Mouse (Mus musculus) MEL (cell line): ENCODE results near the gene Stpg1. TPM values are rescaled to one million over a fixed set of nuclear protein-coding genes. Genes with fewer than 3 reads are reported as not detected.

Source experiments
- DNase-seq: peaks from one replicate; pipeline ENCODE4 v3.0.0; 2011; ENCODE audit warnings: low read depth, low spot score
- H3K27ac ChIP-seq: 2 replicates; pipeline ENCODE4 v1.5.1; 2012; ENCODE audit warnings: low read depth, mild to moderate bottlenecking, control low read depth, low read length, moderate library complexity; ENCODE audit not compliant: control insufficient read depth
- H3K27me3 ChIP-seq, 2 experiments: fragments of 150-350 bp in 1 of 2; sonication (generic) in 1 of 2; 2 replicates each; pipeline ENCODE4 v1.6.1; 2012; ENCODE audit warnings: low read length in 2 of 2, mild to moderate bottlenecking in 2 of 2, improper control_type of control experiment in 1 of 2, moderate library complexity in 1 of 2; ENCODE audit not compliant: insufficient read depth in 2 of 2, control insufficient read depth in 1 of 2
- H3K36me3 ChIP-seq, 2 experiments: 2 replicates each; pipeline ENCODE4 v1.6.1; 2012 to 2014; ENCODE audit warnings: low read length in 2 of 2, improper control_type of control experiment in 1 of 2, inconsistent platforms in 1 of 2, mild to moderate bottlenecking in 1 of 2; ENCODE audit not compliant: insufficient read depth in 2 of 2, control insufficient read depth in 1 of 2
- H3K4me1 ChIP-seq, 2 experiments: fragments of 150-350 bp in 1 of 2; sonication (generic) in 1 of 2; 2 replicates each; pipeline ENCODE4 v1.6.1; 2012; ENCODE audit warnings: low read length in 2 of 2, improper control_type of control experiment in 1 of 2, mild to moderate bottlenecking in 1 of 2; ENCODE audit not compliant: insufficient read depth in 2 of 2, control insufficient read depth in 1 of 2
- H3K4me3 ChIP-seq, 2 experiments: fragments of 150-350 bp in 1 of 2; sonication (generic) in 1 of 2; 2 replicates each; pipeline ENCODE4 v1.5.1; 2012; ENCODE audit warnings: low read depth in 2 of 2, low read length in 2 of 2, mild to moderate bottlenecking in 2 of 2, moderate library complexity in 2 of 2, control low read depth in 1 of 2, improper control_type of control experiment in 1 of 2; ENCODE audit not compliant: control insufficient read depth in 1 of 2, insufficient read depth in 1 of 2
- H3K79me2 ChIP-seq: 2 replicates; pipeline ENCODE4 v1.6.1; 2012; ENCODE audit warnings: mild to moderate bottlenecking, low read length, moderate library complexity; ENCODE audit not compliant: control insufficient read depth, poor library complexity, insufficient read depth
- H3K9ac ChIP-seq: 2 replicates; pipeline ENCODE4 v1.6.1; 2012; ENCODE audit warnings: low read depth, mild to moderate bottlenecking, control low read depth, low read length, moderate library complexity; ENCODE audit not compliant: control insufficient read depth, poor library complexity, severe bottlenecking
- H3K9me3 ChIP-seq: fragments of 150-350 bp; sonication (generic); replicated peaks from 2 replicates; pipeline ENCODE4 v1.6.1; 2012; ENCODE audit warnings: mild to moderate bottlenecking, low read length, improper control_type of control experiment, moderate library complexity; ENCODE audit not compliant: insufficient read depth
- CHD1 ChIP-seq: IDR thresholded peaks from 2 replicates; pipeline ENCODE4 v1.6.1; 2012; ENCODE audit warnings: low read depth, mild to moderate bottlenecking, inconsistent platforms, low read length, improper control_type of control experiment
- CHD2 ChIP-seq: IDR thresholded peaks from 2 replicates; pipeline ENCODE4 v1.6.1; 2011; ENCODE audit warnings: low read length, improper control_type of control experiment
- CTCF ChIP-seq, 3 experiments: IDR thresholded peaks in 2 of 3; conservative IDR thresholded peaks in 1 of 3; 2 replicates each; pipeline ENCODE4 v1.5.1; 2011 to 2012; ENCODE audit warnings: low read length in 3 of 3, low read depth in 2 of 3, mild to moderate bottlenecking in 2 of 3, improper control_type of control experiment in 1 of 3, inconsistent platforms in 1 of 3, mixed read lengths in 1 of 3, moderate library complexity in 1 of 3; ENCODE audit not compliant: control insufficient read depth in 1 of 3, insufficient read depth in 1 of 3, poor library complexity in 1 of 3, severe bottlenecking in 1 of 3
- ELF1 ChIP-seq: IDR thresholded peaks from 2 replicates; pipeline ENCODE4 v1.6.1; 2014; ENCODE audit warnings: low read depth, mild to moderate bottlenecking, inconsistent platforms, low read length, improper control_type of control experiment, moderate library complexity
- KAT2A ChIP-seq: conservative IDR thresholded peaks from 2 replicates; pipeline ENCODE4 v1.6.1; 2012; ENCODE audit warnings: low read depth, low read length, improper control_type of control experiment, inconsistent platforms
- MAX ChIP-seq: IDR thresholded peaks from 2 replicates; pipeline ENCODE4 v1.6.1; 2011; ENCODE audit warnings: low read length, improper control_type of control experiment
- MAZ ChIP-seq: IDR thresholded peaks from 2 replicates; pipeline ENCODE4 v1.6.1; 2012; ENCODE audit warnings: low read depth, mild to moderate bottlenecking, inconsistent platforms, low read length, improper control_type of control experiment
- MYB ChIP-seq: IDR thresholded peaks from 2 replicates; pipeline ENCODE4 v1.6.1; 2011; ENCODE audit warnings: mild to moderate bottlenecking, low read depth, low read length, improper control_type of control experiment
- NRF1 ChIP-seq: IDR thresholded peaks from 2 replicates; pipeline ENCODE4 v1.6.1; 2014; ENCODE audit warnings: low read depth, mild to moderate bottlenecking, inconsistent platforms, low read length, improper control_type of control experiment, moderate library complexity; ENCODE audit not compliant: poor library complexity, insufficient read depth, severe bottlenecking
- POLR2AphosphoS5 ChIP-seq: IDR thresholded peaks from 2 replicates; pipeline ENCODE4 v1.6.1; 2012; ENCODE audit warnings: low read depth, borderline replicate concordance, mild to moderate bottlenecking, inconsistent platforms, low read length, moderate library complexity, mixed read lengths
- RAD21 ChIP-seq: IDR thresholded peaks from 2 replicates; pipeline ENCODE4 v1.6.1; 2011; ENCODE audit warnings: mild to moderate bottlenecking, low read depth, low read length, improper control_type of control experiment
- SMC3 ChIP-seq: IDR thresholded peaks from 2 replicates; pipeline ENCODE4 v1.6.1; 2011; ENCODE audit warnings: low read depth, low read length, improper control_type of control experiment
- TAL1 ChIP-seq: IDR thresholded peaks from 2 replicates; pipeline ENCODE4 v1.6.1; 2012; ENCODE audit warnings: mild to moderate bottlenecking, inconsistent platforms, low read length, moderate library complexity, mixed read lengths
- TCF12 ChIP-seq: IDR thresholded peaks from 2 replicates; pipeline ENCODE4 v1.6.1; 2014; ENCODE audit warnings: low read depth, mild to moderate bottlenecking, inconsistent platforms, low read length, improper control_type of control experiment, moderate library complexity
- UBTF ChIP-seq: IDR thresholded peaks from 2 replicates; pipeline ENCODE4 v1.6.1; 2012; ENCODE audit warnings: low read depth, mild to moderate bottlenecking, inconsistent platforms, low read length, improper control_type of control experiment, moderate library complexity, borderline replicate concordance; ENCODE audit not compliant: insufficient read depth
- USF1 ChIP-seq: IDR thresholded peaks from 2 replicates; pipeline ENCODE4 v1.6.1; 2014; ENCODE audit warnings: low read depth, mild to moderate bottlenecking, inconsistent platforms, low read length, improper control_type of control experiment, moderate library complexity
- ZKSCAN1 ChIP-seq: IDR thresholded peaks from 2 replicates; pipeline ENCODE4 v1.6.1; 2012; ENCODE audit warnings: low read depth, mild to moderate bottlenecking, inconsistent platforms, low read length, improper control_type of control experiment, moderate library complexity
- ZNF384 ChIP-seq: IDR thresholded peaks from 2 replicates; pipeline ENCODE4 v1.6.1; 2012; ENCODE audit warnings: low read depth, mild to moderate bottlenecking, inconsistent platforms, low read length, improper control_type of control experiment
- polyA plus RNA-seq, 2 experiments: library from polyadenylated mRNA; stranded (reverse) in 1 of 2; unstranded in 1 of 2; fragments of >175 nt in 1 of 2; fragments of >200 nt in 1 of 2; gene quantifications; 2 replicates each; pipeline versions ENCODE4 v1.2.1 to v1.2.4; 2012; ENCODE audit warnings: low replicate concordance in 2 of 2, low read depth in 1 of 2; ENCODE audit not compliant: insufficient read length in 2 of 2, insufficient read depth in 1 of 2, missing spikeins in 1 of 2
- total RNA-seq: library from RNA; depleted of rRNA; stranded (reverse); fragments of 300-350 nt; gene quantifications from 2 replicates; pipeline ENCODE4 v1.2.3, GENCODE M21; 2012

Gene Stpg1
- total and polyA plus RNA-seq, 3 experiments = 0.21 TPM; not detected in 2

- no peak overlapping the region for H3K4me3 ChIP-seq
- no peak overlapping the region for H3K9ac ChIP-seq
- H3K9me3 ChIP-seq = no peaks in the 10 kb centered on the region
- 0 out of 4 replicates have a peak, but pooled peaks cover 0 to 3% of the 10 kb centered on the region in 2 experiments for H3K36me3 ChIP-seq
- H3K27me3 ChIP-seq = no peaks in the 10 kb centered on the region
- TF ChIP-seq CHD2 = no peak
- TF ChIP-seq CHD1 = no peak
- TF ChIP-seq TCF12 = no peak
- TF ChIP-seq MAZ = no peak
- no peak for TF ChIP-seq RAD21
- no peak for TF ChIP-seq KAT2A
- no peak for TF ChIP-seq USF1
- no peak for TF ChIP-seq ELF1
- TF ChIP-seq ZKSCAN1 = no peak
- no peak for TF ChIP-seq POLR2AphosphoS5
- TF ChIP-seq MYB = no peak
- no peak for TF ChIP-seq MAX
- TF ChIP-seq NRF1 = no peak
- no peak for TF ChIP-seq TAL1
- H3K4me1 ChIP-seq = peaks cover 0 to 4% of the 10 kb centered on the region in 2 experiments; a peak in 1 of 4 replicates
- DNase-seq = no peak
- no peak overlapping the region for H3K27ac ChIP-seq
- no peaks in the 10 kb centered on the region for H3K79me2 ChIP-seq
These were observed 16.7 kb upstream of the Stpg1 start for GRCm38 (mm10) chr4:135477851-135478250.

GRCm38 (mm10) chr4:135480370-135480769 is 14.2 kb upstream of the Stpg1 start:
- H3K4me1 ChIP-seq = peaks cover 0 to 7% of the 10 kb centered on the region in 2 experiments; a peak in 1 of 4 replicates
- no peak for TF ChIP-seq MAX
- peak; percentile 12 for TF ChIP-seq RAD21
- peak; percentile 25; the same call in 1 of the 2 replicates for TF ChIP-seq SMC3
- no peak for TF ChIP-seq UBTF
- TF ChIP-seq ZNF384 = no peak
- peak in 2 of 3 experiments; percentile 37 to 47; a peak in 4 of 6 replicates for TF ChIP-seq CTCF (IDR thresholded peaks at IDR 0.05 in 2 of 3, conservative IDR thresholded peaks at IDR 0.05 in 1 of 3; ENCODE audit: control insufficient read depth in 1 of 3, insufficient read depth in 1 of 3, low read depth in 2 of 3, low read length in 3 of 3, poor library complexity in 1 of 3, severe bottlenecking in 1 of 3)
- TF ChIP-seq, all 39 proteins: peak for 3
- Histone ChIP-seq H3K4me3 (no peak overlapping the region), H3K36me3 (peaks cover 0 to 6% of the 10 kb centered on the region in 2 experiments; a peak in 2 of 4 replicates), H3K27me3 (no peaks in the 10 kb centered on the region), H3K9ac (no peak overlapping the region), H3K9me3 (no peaks in the 10 kb centered on the region), H3K79me2 (no peaks in the 10 kb centered on the region), H3K27ac (no peak overlapping the region)
- peak; percentile 37 for DNase-seq
